Mouse (Mus musculus): ENCODE measurements at regions not wholly inside any gene's neighbourhood (a gene's known extent, or its start where the extent isn't known, plus 50 kb on each side); places are given as distances from the start of the nearest gene placed in this dataset.

GRCm38 (mm10) chr16:21369569-21370512 lies 53.1 kb upstream of the Vps8 start:
- dilution Hi-C loops (cut with MboI; ENCODE audit: extremely low pct_ligation_motif_present, extremely low pct_unique_long_range_greater_than_20kb, low sequenced_read_pairs) (no loop called here), in situ Hi-C loops (cut with MboI; ENCODE audit: low pct_ligation_motif_present, low pct_unique_long_range_greater_than_20kb, low sequenced_read_pairs) (loop anchor here (25.0 kb wide), 1 partner anchor 458 kb away; no protein-coding TSS in a partner anchor)
- no peaks in the 10 kb centered on the region for H3K9me3 ChIP-seq (replicated peaks; ENCODE audit: low read length)
- H3K36me3 ChIP-seq (replicated peaks in 1 of 2; ENCODE audit: control insufficient read depth in 1 of 2, insufficient read depth in 1 of 2, low read length in 1 of 2), result no peaks in the 10 kb centered on the region
- TF ChIP-seq RCOR1 (conservative IDR thresholded peaks at IDR 0.05; ENCODE audit: low read depth, low read length) (no peak), MYC (IDR thresholded peaks at IDR 0.05; ENCODE audit: low read depth, low read length) (no peak), GABPA (IDR thresholded peaks at IDR 0.05; ENCODE audit: insufficient replicate concordance, low read depth, low read length) (no peak), MAZ (IDR thresholded peaks at IDR 0.05; ENCODE audit: low read depth, low read length) (no peak), ZNF384 (IDR thresholded peaks at IDR 0.05; ENCODE audit: low read depth, low read length) (no peak), JUND (conservative IDR thresholded peaks at IDR 0.05; ENCODE audit: low read depth, low read length) (no peak), USF2 (conservative IDR thresholded peaks at IDR 0.05; ENCODE audit: low read depth, low read length) (no peak), ZMIZ1 (IDR thresholded peaks at IDR 0.05; ENCODE audit: low read depth, low read length) (no peak), SIN3A (IDR thresholded peaks at IDR 0.05; ENCODE audit: low read length) (no peak), CTCF (conservative IDR thresholded peaks at IDR 0.05 in 1 of 2, IDR thresholded peaks at IDR 0.05 in 1 of 2; ENCODE audit: low read depth in 2 of 2, low read length in 2 of 2) (no peak)
- no peak overlapping the region for H3K27ac ChIP-seq (ENCODE audit: insufficient read depth, low read depth)
- no peak for DNase-seq (ENCODE audit: extremely low read depth)
- no peaks in the 10 kb centered on the region for H3K79me2 ChIP-seq (replicated peaks; ENCODE audit: control insufficient read depth, extremely low read depth, insufficient read depth, poor library complexity, severe bottlenecking)
- no peak overlapping the region for H3K4me2 ChIP-seq (ENCODE audit: insufficient read depth, low read depth, poor library complexity, severe bottlenecking)
- peaks cover 12 to 50% of the 10 kb centered on the region in 2 experiments for H3K4me1 ChIP-seq (ENCODE audit: control insufficient read depth in 1 of 2, insufficient read depth in 2 of 2)
- no peak overlapping the region for H3K4me3 ChIP-seq (replicated peaks in 1 of 3; ENCODE audit: low read depth in 2 of 3, low read length in 2 of 3, poor library complexity in 1 of 3)
- H3K27me3 ChIP-seq (replicated peaks), result no peaks in the 10 kb centered on the region
- H3K9ac ChIP-seq (ENCODE audit: insufficient read depth, low read depth), result no peak overlapping the region

Measured in CH12.LX (cell line).